Mouse (Mus musculus) ES-E14 (cell line): Measurements from ENCODE around the gene Hhipl1.

ENCODE experiments used
- MAFK ChIP-seq: IDR thresholded peaks from 2 replicates; pipeline ENCODE4 v1.6.1; 2014; ENCODE audit warnings: mild to moderate bottlenecking, low read depth, low read length, inconsistent platforms; ENCODE audit not compliant: insufficient read depth
- ZNF384 ChIP-seq: IDR thresholded peaks from 2 replicates; pipeline ENCODE4 v1.6.1; 2012; ENCODE audit warnings: low read depth, low read length, inconsistent platforms

DNA sequence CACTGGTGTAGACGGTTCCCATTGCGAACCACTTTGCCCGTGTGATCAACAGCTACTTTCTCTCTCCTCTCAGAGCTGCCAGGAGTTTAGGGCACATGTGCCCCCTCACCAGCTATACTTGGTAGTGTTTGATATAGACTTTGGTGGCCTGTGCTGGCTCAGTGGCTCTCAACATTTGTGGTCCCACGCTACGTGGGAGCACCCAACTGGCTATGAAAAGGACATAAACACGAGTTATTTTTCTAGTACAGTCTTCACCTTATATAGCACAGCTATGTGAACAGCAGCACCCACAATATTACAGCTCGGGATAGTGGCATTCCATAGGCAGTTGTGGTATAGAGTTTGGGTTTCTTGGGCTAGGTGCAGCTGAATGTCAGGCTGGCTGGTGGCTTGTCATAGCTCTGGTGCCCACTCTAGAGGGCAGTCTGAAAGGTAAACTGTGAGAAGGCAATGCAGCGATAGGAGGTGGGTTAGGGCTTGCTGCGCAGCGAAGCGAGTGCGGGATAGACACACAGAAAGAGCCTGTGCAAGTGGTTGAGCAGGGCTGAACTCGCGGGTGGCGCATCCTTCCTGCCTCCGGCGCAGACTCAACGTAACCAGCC lies 11.9 kb downstream of the Hhipl1 start:
- TF ChIP-seq MAFK (no peak), ZNF384 (no peak)
